Mouse (Mus musculus) thymus, adult 2 months (tissue): ENCODE measurements around the gene Gm14403. TPM values are rescaled to one million over a fixed set of nuclear protein-coding genes. Genes with fewer than 3 reads are reported as not detected.
"Not testable (repeated sequence)": the region's sequence is repeated elsewhere in the genome, so short reads cannot be mapped to it uniquely, and the experiment has no call there.

Experiments used
- DNase-seq: peaks from one replicate; pipeline ENCODE4 v3.0.0; 2021
- H3K27ac ChIP-seq: fragments of 200-500 bp; 2 replicates; pipeline ENCODE4 v1.5.1; 2012; ENCODE audit warnings: low read length, control low read depth; ENCODE audit not compliant: control insufficient read depth, insufficient read depth
- H3K27me3 ChIP-seq: fragments of 200-500 bp; 2 replicates; pipeline ENCODE4 v1.6.1; 2012; ENCODE audit warnings: mild to moderate bottlenecking, low read length, moderate library complexity, mixed read lengths; ENCODE audit not compliant: control insufficient read depth, insufficient read depth
- H3K36me3 ChIP-seq: fragments of 200-500 bp; 2 replicates; pipeline ENCODE4 v1.6.1; 2012; ENCODE audit warnings: mild to moderate bottlenecking, low read length, moderate library complexity; ENCODE audit not compliant: control insufficient read depth, insufficient read depth
- H3K4me1 ChIP-seq: fragments of 200-500 bp; replicated peaks from 2 replicates; pipeline ENCODE4 v1.6.1; 2012; ENCODE audit warnings: low read length; ENCODE audit not compliant: control insufficient read depth, insufficient read depth
- H3K4me3 ChIP-seq: fragments of 200-500 bp; 2 replicates; pipeline ENCODE4 v1.5.1; 2012; ENCODE audit warnings: mild to moderate bottlenecking, low read length, control low read depth, moderate library complexity; ENCODE audit not compliant: control insufficient read depth, insufficient read depth
- CTCF ChIP-seq: fragments of 200-500 bp; IDR thresholded peaks from 2 replicates; pipeline ENCODE4 v1.5.1; 2012; ENCODE audit warnings: mild to moderate bottlenecking, control low read depth, low read length, moderate library complexity, borderline replicate concordance; ENCODE audit not compliant: control insufficient read depth, poor library complexity, insufficient read depth; ENCODE audit errors: extremely low read depth
- POLR2A ChIP-seq: fragments of 200-500 bp; IDR thresholded peaks from 2 replicates; pipeline ENCODE4 v1.6.1; 2012; ENCODE audit warnings: mild to moderate bottlenecking, low read length, control low read depth, moderate library complexity; ENCODE audit not compliant: control insufficient read depth, poor library complexity, insufficient read depth; ENCODE audit errors: extremely low read depth
- WGBS: fragments of 180-500 bp; shearing (Covaris S2); methylation state at CpG from one replicate; pipeline ENCODE4 v1.1.7; 2018; 5-methylcytosine and 5-hydroxymethylcytosine counted together
- polyA plus RNA-seq: library from polyadenylated mRNA; depleted of rRNA; stranded (reverse); fragments of >200 nt; gene quantifications from 2 replicates; pipeline ENCODE4 v1.2.3, GENCODE M21; 2012

The Gm14403 gene
- polyA plus RNA-seq, 1 experiment, result 0.73 TPM

DNA sequence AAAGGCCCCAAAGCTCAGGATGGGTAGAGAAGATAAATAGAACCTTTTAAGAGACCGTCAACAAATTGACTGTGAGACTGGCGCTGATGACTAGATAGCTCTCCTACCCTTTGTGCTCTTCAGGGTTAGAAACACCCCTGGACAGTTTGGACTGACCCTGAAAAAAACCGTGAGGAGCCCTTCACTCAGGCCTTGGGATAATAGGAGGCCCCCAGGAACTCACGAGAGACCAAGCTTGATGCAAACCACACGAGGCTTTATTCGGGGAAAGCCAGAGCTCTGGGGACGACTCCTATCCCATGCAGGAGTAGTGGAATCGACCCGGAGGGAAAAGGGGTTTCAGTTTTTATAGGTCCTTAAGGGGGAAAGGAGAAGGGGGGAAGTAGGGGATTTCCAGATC lies 19.7 kb downstream of the Gm14403 start:
- not testable (repeated sequence) for H3K4me1 ChIP-seq, H3K27me3 ChIP-seq, H3K36me3 ChIP-seq, H3K27ac ChIP-seq, H3K4me3 ChIP-seq, DNase-seq
- WGBS, result 82% methylated on average over 9 of the region's 9 CpGs

DNA sequence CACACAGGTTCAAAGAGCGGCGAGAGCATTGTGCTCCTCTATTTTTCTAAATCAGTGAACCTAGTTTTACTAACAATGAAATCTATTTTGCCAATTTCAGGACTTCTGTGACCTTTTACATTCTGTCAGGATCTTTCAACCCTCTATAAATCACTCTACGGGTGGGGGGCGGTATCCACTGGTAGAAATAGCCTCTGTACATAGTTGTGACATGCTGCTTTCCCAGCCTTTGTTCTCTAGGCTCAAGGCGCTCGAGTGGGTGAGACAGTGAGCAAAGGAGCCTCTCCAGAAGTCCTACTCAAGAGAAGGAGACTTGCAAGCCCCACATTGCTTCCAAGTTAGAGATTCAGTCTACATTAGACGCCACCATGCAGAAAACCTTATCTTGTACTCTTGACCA lies 20.3 kb downstream of the Gm14403 start:
- H3K27ac ChIP-seq, H3K27me3 ChIP-seq, H3K36me3 ChIP-seq, H3K4me1 ChIP-seq, H3K4me3 ChIP-seq, DNase-seq: not testable (repeated sequence)
- WGBS, result 90% methylated on average over 7 of the region's 7 CpGs

DNA sequence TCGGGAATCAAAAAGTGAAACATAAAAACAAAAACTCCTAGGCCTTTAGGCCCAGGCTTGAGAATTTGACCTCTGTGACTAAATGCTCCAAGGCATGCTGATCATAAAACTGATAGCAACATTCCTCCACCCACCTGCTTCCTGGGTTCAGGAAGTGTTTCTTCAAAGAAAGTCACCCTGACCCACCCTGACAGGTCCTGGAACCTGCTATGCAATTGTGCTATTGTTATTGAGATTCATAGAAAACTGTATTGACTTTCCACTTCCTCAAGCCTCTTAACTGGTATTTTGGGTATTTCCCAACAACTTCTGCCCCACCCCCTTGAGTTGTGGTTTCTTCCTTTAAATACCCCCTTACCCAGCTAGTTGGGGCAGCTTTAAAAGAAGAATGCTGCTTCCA lies 20.9 kb downstream of the Gm14403 start:
- not testable (repeated sequence) for H3K4me1 ChIP-seq, DNase-seq, H3K27ac ChIP-seq, H3K27me3 ChIP-seq, H3K4me3 ChIP-seq, H3K36me3 ChIP-seq
- 100% methylated on average over 1 of the region's 1 CpGs for WGBS

DNA sequence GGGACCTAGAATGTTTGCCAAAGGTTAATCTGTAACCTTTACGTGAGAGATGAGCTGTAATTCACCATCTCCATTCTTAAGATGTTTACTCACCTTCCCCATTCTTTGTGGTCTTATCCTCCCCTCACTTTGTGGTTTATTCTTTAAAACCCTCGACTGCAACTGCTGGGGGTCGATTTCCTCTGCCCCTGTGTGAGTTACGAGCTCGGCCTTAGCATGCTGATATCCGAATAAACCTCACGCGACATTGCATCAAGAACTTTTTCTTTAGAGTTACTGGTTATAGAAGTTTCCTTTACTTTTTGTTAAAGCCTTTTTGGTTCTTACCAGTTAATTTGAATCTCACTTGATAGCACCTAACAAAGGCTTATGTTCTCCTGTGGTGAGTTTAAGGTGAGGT lies 22.0 kb downstream of the Gm14403 start:
- Histone ChIP-seq H3K36me3 (no peaks in the 10 kb centered on the region), H3K27me3 (no peaks in the 10 kb centered on the region), H3K4me1 (no peaks in the 10 kb centered on the region), H3K27ac (no peak overlapping the region), H3K4me3 (no peak overlapping the region)
- 76% methylated on average over 8 of the region's 8 CpGs for WGBS
- DNase-seq, result no peak
- TF ChIP-seq CTCF (no peak), POLR2A (no peak)

DNA sequence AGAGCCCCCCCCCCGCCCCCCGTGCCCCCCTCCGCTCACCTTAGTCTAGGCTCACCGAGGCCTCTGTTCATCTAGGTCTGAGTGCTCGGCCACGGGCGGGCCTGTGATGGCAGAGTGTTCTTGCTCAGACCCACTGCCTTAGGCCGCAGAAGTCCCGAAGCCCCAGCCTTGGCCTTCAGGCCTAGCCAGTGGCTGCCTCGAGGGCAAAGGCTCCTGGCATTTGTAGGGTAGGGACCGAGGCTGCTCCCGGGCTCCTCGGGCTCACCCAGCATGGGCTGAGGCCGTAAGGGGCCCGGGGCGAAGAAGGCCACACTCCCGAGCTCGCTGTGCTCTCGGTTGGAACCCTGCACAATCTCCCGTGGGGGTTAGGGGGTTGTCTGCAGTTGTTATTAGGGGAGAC lies 25.0 kb downstream of the Gm14403 start:
- WGBS, result 94% methylated on average over 20 of the region's 20 CpGs
- TF ChIP-seq POLR2A, result no peak
- TF ChIP-seq CTCF, result no peak
- Histone ChIP-seq H3K36me3 (no peaks in the 10 kb centered on the region), H3K4me3 (no peak overlapping the region), H3K4me1 (no peaks in the 10 kb centered on the region), H3K27ac (no peak overlapping the region), H3K27me3 (no peaks in the 10 kb centered on the region)
- no peak for DNase-seq

DNA sequence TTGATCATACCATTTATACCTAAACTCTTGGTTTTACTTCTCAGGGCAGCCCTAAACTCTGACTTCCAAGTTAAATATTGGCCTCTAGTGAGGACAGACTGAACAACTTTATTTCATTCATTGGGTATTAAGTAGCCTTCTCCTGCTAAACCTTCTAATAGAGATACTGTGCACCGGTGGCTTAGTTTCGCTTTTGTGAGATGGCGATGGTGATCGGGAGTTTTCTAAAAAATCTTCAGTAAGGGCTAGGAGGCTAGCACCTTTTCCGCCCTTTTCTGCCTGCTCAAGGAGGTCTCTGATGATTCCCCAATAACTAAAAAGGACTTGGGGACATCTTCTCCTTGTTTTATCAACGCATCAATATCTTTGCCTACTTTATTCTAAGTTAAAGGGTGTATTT lies 25.7 kb downstream of the Gm14403 start:
- H3K36me3 ChIP-seq, DNase-seq, H3K27me3 ChIP-seq, H3K4me1 ChIP-seq, H3K27ac ChIP-seq, H3K4me3 ChIP-seq: not testable (repeated sequence)
- 91% methylated on average over 6 of the region's 6 CpGs for WGBS

DNA sequence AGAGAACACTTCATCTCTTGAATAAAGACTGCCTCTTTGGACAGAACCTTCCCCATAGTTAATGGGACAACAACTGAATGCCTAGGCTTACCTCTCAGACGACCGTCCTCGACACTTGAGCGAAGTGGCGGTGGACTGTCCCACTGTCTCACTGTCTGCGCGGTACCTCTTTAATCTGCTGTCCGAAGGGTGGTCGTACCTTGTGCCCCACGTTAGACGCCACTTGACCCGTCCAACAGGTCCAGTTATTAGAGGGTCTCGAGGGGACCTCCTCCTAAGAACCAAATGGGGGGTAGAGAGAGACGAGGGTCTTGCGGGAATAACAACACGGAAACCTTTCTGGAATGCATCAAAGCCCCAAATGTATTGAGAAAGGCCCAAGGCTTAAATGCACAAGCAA lies 26.2 kb downstream of the Gm14403 start:
- not testable (repeated sequence) for H3K36me3 ChIP-seq, H3K4me3 ChIP-seq, H3K4me1 ChIP-seq, H3K27ac ChIP-seq, H3K27me3 ChIP-seq, DNase-seq
- 95% methylated on average over 16 of the region's 16 CpGs for WGBS

DNA sequence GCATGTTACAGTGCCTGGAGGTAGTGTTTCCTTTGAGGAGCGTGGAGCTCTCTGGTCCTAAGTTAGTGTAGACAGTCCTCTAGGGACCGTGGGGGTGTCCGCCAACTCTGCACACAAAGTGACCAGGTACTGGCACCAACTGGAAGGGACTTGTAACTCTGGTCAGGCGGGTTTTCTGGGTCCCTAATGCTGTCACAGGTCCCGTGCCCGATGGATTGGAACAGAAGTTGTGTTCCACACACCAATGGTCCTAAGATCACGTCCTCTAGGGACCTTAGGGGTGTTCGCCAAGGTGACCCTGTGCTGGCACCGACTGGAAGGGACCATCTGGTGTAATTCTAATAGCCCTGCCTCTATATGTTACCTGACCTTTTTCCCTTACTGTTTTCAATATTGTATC lies 37.9 kb downstream of the Gm14403 start:
- no peak overlapping the region for H3K4me3 ChIP-seq
- DNase-seq, result no peak
- 86% methylated on average over 9 of the region's 9 CpGs for WGBS
- no peaks in the 10 kb centered on the region for H3K36me3 ChIP-seq
- TF ChIP-seq CTCF (no peak), POLR2A (no peak)
- no peaks in the 10 kb centered on the region for H3K27me3 ChIP-seq
- H3K4me1 ChIP-seq, result no peaks in the 10 kb centered on the region
- no peak overlapping the region for H3K27ac ChIP-seq

DNA sequence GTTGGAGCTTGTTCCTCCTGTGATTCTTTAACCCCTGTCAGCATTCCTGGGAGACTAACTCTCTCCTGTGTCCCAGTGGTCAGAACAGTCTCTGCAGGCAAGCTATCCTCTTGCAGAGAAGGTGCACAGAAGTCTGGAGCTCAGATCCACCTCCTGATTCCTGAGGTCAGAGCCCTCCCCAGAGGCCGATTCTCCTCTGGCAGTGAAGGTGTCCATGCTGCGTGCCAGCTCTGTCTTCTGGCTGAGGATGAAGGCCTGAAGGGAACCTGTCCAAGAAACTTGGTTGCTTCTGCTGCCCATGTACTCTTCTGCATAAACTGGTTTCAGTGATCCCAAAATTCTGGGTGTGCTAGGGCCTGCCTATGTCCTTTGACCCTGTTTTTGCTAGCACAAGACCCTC lies 39.1 kb downstream of the Gm14403 start:
- H3K27ac ChIP-seq, H3K27me3 ChIP-seq, H3K4me3 ChIP-seq, H3K36me3 ChIP-seq, H3K4me1 ChIP-seq, DNase-seq: not testable (repeated sequence)
- 88% methylated on average over 2 of the region's 2 CpGs for WGBS

DNA sequence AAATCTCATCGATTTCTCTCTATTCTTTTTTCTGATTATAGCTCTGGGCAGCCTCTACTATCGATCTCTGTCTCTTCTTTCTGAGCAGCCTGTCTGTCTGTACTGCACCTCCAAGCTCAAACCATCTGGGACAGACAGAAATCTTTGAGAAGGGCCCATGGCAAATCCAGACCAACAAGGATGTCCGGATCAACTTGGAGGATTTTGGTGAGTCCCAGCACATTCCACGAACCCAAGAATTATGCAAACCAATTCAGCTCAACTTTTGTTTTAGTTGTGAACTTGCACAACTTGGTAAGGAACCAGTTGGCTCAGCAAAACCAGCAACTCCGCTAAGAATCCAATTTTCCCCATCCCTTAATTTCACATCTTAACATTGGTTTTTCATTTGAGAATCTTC lies 39.7 kb downstream of the Gm14403 start:
- H3K4me3 ChIP-seq, H3K27ac ChIP-seq, H3K27me3 ChIP-seq, H3K4me1 ChIP-seq, H3K36me3 ChIP-seq, DNase-seq: not testable (repeated sequence)
- 85% methylated on average over 5 of the region's 5 CpGs for WGBS

DNA sequence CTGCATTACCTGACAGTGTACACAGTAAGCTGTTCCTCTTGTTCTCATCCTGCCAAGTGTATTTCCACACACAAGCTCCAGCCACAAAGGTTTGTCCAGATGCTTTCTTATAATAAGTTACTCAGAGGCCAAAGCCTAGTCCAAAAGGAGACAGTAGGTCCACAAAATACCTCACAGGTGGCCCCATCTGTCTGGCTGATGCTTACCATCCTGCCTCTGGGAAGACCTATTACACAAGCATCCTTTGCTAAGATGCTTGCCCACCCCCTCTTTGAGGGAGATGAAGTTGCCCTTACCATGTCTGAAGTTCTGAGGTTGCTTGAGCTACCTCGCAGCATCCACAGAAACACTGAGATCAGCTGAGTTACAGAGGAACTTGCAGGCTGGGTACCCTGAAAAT lies 57.2 kb downstream of the Gm14403 start:
- not testable (repeated sequence) for H3K4me3 ChIP-seq, H3K36me3 ChIP-seq, H3K4me1 ChIP-seq, DNase-seq, H3K27ac ChIP-seq, H3K27me3 ChIP-seq
- WGBS, result no CpG with 5 or more reads among the region's 1 CpGs
